Mouse (Mus musculus) brain, embryonic 14.5 days (tissue): Measurements from ENCODE around the gene Ttc23.

Source experiments
- CTCF ChIP-seq: fragments of 200-500 bp; IDR thresholded peaks from 2 replicates; pipeline ENCODE4 v1.5.1; 2012; ENCODE audit warnings: inconsistent platforms, mild to moderate bottlenecking, moderate library complexity, borderline replicate concordance; ENCODE audit not compliant: insufficient read depth, insufficient read length; ENCODE audit errors: extremely low read depth
- POLR2A ChIP-seq: fragments of 200-500 bp; IDR thresholded peaks from 2 replicates; pipeline ENCODE4 v1.6.1; 2012; ENCODE audit warnings: mild to moderate bottlenecking, inconsistent platforms, borderline replicate concordance; ENCODE audit not compliant: poor library complexity, insufficient read depth, insufficient read length, severe bottlenecking; ENCODE audit errors: extremely low read depth

GRCm38 (mm10) chr7:67639006-67639405 is 8.2 kb upstream of the Ttc23 start:
- no peak for TF ChIP-seq POLR2A
- TF ChIP-seq CTCF = no peak
